Mouse (Mus musculus): ENCODE measurements around the gene Rhbg.
A peak's percentile ranks its signal among the peaks of the same experiment; 100 is the strongest.
"Not testable (repeated sequence)": the region's sequence is repeated elsewhere in the genome, so short reads cannot be mapped to it uniquely, and the experiment has no call there.

Rhbg gene

DNA sequence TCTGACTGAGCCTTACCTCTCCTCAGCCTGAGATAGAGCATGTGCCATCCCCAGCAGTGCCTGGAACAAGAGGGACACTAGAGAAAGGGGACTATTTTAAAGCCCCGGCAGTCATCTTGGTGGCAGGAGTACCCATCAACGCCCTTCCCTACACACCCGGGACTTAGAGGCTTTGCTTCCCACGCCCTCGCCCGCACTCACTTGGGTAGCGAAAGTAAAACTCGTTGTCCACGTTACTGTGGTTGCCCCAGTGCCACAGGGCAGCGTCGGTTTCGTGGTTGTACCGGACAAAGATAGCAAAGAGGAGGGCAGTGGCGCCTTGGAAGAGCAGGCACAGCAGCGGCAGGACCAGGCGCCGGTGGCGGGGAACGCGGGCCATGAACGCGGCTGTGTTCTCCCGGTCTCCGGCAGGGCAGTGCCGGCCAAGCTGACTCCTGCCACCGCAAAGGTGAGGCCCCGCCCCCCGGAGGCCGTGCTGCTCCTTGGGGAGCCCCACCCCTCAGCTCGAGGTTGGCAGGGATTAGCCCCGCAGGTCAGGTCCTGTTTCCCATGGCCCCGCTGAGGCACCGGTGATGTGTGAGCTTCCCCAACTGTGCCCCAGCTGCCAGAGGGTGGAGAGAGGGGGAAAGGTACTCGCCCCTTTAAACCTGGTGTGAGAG is at the start of gene Rhbg:
Rhbg (minus strand) TSS at position 442 of the 659 bp plus-strand sequence.
- DNase-seq (ENCODE audit: low spot score): peak; percentile 78

DNA sequence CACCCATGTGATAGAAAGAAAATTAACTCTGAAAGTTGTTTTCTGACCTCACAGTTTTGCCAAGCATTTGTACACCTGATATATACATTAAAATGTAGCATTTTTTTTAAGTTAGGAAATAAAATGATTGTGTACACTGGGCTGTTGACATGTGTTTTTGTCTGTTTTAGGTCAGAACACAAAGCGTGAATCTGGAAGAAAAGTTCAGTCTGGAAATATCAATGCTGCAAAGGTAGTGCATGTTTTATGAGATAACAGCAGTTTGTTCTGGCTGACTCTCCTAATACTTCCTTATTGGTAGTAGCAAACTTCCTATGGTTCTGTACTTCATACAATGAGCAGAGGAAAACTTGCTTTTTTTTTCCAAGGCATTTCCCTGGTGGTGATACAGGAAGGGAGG is 44.7 kb upstream of the Rhbg start:
- no peak for DNase-seq (ENCODE audit: low spot score)

GRCm38 (mm10) chr3:88297321-88297851 is 42.9 kb upstream of the Rhbg start:
- DNase-seq (ENCODE audit: low spot score): no peak

DNA sequence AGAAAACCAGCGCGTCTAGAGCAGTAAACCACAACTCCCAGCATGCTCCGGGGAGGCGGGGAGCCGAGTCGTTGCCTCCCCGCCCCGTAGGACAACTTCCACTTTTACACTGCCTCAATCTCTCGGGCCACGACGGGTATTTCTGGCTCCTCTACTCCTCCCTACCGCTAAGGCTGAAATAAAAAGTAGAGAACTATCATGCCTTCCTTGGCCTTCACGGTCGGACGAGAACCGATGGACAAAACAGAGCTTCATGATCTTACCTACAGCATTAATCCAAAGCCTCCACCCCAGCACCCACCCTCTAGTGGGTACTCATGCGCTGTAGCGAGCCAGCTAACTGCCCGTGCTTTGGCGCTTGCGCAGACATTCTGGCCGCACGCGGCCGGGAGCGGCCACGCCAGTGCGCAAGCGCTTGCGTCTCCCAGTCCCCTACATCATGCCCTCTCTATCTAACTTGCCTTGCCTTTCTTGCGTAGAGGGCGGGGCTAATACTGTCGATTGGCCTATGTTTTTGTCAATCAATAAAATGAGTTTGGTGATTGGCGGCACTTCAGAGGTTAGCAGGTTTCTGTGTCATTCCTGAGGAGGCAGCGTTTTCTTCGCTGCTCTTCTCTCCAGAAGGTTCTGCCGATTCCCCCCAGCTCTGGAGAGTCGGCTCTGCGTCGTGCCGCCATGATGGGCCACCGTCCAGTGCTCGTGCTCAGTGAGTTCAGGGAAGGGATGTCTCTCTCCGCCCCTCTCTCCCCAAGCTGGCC is 42.2 kb upstream of the Rhbg start, which contains the start of the genes Tsacc and Cct3:
Tsacc (minus strand) TSS at position 439 of the 758 bp plus-strand sequence.
Cct3 (plus strand) TSS at position 556 of the 758 bp plus-strand sequence.
- peak; percentile 96 for DNase-seq (ENCODE audit: low spot score)

- no peak for DNase-seq (ENCODE audit: low spot score)
These were observed 41.6 kb upstream of the Rhbg start for GRCm38 (mm10) chr3:88296110-88296560.

DNA sequence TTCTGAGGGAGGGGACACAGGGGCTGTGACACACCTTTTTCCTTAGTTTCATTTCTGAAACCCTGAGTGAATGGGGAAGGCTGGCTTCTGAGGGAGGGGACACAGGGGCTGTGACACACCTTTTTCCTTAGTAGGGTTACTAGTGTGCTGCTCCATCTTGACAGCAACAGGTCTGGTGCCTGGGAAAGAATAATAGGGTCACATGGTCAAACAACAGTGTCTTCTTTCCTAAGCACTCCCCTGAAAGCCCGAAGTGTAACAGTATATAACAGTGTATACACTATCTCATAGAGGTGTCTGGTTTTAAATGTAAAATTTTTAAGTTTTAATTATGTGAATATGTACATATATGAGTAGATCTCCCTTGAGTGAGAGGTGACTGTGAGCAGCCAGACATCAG is 40.8 kb upstream of the Rhbg start:
- DNase-seq (ENCODE audit: low spot score): not testable (repeated sequence)

DNA sequence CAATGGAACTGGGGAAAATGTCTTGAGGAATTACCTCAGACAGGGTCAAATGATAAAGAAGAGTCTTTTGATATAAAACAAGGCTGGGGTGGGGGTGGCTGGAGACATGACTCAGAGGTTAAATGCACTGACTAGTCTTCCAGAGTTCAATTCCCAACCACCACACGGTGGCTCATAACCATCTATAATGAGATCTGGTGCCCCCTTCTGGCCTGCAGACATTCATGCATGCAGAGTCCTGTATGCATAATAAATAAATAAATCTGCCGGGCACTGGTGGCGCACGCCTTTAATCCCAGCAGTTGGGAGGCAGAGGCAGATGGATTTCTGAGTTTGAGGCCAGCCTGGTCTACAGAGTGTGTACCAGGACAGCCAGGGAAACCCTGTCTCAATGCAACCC is 37.5 kb upstream of the Rhbg start:
- DNase-seq (ENCODE audit: low spot score): peak; percentile 16

- not testable (repeated sequence) for DNase-seq (ENCODE audit: low spot score)
These were observed 33.7 kb upstream of the Rhbg start for GRCm38 (mm10) chr3:88288133-88288713.

DNA sequence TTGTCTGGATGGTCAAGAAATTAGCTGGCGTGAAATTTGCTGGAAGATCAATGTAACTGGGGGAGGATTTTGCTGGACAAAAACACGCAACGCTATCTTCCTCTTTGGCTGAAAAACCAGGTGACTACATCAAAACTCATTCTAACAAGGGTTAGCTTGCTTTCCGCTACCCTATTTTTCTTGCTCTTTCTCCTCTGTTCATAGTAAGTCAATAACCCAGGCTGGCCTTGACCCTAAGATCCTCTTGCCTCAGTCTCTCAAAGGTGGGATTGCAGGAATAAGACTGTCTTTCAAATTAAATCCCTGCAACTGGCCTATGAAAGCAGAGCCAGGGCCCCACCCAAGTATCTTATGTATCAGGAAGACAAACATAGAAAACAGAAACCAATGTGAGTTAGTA is 32.6 kb upstream of the Rhbg start, which contains the start of gene Gm38392:
Gm38392 (minus strand) TSS at position 101 of the 400 bp plus-strand sequence.
- no peak for DNase-seq (ENCODE audit: low spot score)

DNA sequence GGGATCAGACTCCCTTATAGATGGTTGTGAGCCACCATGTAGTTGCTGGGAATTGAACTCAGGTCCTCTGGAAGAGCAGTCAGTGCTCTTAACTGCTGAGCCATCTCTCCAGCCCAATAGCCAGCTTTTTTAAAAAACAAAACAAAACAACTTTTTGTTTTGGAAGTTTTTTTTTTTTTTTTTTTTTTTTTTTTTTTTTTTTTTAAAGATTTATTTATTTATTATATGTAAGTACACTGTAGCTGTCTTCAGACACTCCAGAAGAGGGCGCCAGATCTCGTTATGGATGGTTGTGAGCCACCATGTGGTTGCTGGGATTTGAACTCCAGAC is 31.0 kb upstream of the Rhbg start:
- not testable (repeated sequence) for DNase-seq (ENCODE audit: low spot score)

- not testable (repeated sequence) for DNase-seq (ENCODE audit: low spot score)
These were observed 30.5 kb upstream of the Rhbg start for GRCm38 (mm10) chr3:88284815-88285564.

- not testable (repeated sequence) for DNase-seq (ENCODE audit: low spot score)
These were observed 26.8 kb upstream of the Rhbg start for GRCm38 (mm10) chr3:88281141-88281916.

GRCm38 (mm10) chr3:88280035-88280434 is 25.5 kb upstream of the Rhbg start:
- no peak for DNase-seq (ENCODE audit: low spot score)

DNA sequence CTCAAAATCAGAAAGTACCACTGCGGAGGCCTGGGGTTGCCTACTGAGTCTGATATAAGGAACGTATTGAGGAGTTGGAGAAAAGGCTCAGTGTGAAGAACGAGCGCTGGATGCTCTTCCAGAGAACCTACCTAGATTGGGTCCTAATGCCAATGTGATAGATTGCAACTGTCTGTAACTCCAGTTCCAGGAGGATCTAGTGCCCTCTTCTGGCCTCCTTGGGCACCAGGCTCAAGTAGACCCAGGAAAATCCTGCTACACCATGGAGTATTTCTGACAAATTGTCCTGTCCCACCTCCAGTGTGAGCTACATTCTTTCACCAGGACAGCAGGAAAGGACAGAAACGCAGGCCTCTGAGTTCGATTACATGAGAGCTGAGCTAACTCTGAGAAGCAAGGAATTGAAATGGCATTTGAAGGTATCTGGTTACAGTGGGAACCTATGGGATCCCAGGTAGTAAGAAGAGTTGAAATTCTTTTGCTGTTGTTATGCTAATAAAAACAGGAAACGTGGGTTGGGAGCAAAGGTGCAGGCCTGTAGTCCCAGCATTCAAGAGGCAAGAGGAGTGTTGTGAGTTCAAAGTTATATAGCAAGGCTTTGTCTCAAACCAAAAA is 22.1 kb upstream of the Rhbg start:
- DNase-seq (ENCODE audit: low spot score): peak; percentile 24

DNA sequence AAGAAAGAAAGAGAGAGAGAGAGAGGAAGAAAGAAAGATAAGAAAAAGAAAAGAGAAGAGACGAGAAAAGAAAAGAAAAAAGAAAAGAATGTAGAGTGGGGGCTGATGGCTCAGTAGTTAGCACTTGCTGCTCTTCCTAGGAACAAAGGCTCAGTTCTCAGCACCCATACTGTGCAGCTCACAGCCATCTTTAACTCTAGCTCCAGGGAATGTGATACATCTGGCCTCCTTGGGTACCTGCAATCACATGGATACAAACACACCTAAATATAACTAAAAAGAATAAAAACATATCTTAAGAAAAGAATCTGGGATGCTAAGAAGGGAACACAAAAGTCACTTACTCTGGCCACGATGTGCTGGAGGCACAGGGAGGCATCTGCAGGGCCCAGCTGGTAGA is 21.6 kb upstream of the Rhbg start:
- no peak for DNase-seq (ENCODE audit: low spot score)

GRCm38 (mm10) chr3:88274002-88274401 is 19.5 kb upstream of the Rhbg start:
- DNase-seq (ENCODE audit: low spot score): no peak

GRCm38 (mm10) chr3:88271859-88272258 is 17.4 kb upstream of the Rhbg start:
- no peak for DNase-seq (ENCODE audit: low spot score)

DNA sequence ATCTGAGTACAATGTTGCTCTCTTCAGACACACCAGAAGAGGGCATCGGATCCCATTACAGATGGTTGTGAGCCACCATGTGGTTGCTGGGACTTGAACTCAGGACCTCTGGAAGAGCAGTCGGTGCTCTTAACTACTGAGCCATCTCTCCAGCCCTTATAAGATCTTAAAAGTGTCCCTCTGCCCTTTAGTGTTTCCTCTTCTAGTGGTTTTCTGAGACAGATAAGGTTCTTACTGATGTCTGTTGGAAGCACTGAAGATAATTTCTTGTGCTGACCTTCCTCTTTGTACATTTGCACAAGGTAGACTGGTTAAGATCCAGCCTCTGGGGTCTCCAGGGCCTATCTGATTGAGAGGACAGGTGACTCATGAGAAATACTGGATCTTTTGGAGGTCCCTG is 16.8 kb upstream of the Rhbg start:
- DNase-seq (ENCODE audit: low spot score): not testable (repeated sequence)

GRCm38 (mm10) chr3:88268991-88269390 is 14.5 kb upstream of the Rhbg start:
- DNase-seq (ENCODE audit: low spot score): no peak

- not testable (repeated sequence) for DNase-seq (ENCODE audit: low spot score)
These were observed 13.5 kb upstream of the Rhbg start for GRCm38 (mm10) chr3:88268014-88268413.

- DNase-seq (ENCODE audit: low spot score): peak; percentile 56
These were observed 7.8 kb upstream of the Rhbg start for GRCm38 (mm10) chr3:88262346-88262745.

Measured in urinary bladder, postnatal 14 days (tissue).